Mouse (Mus musculus) embryo, embryonic 11.5 days (tissue): ENCODE results near the gene Tenm3.

Source experiments
- DNase-seq: peaks from one replicate; pipeline ENCODE4 v3.0.0-alpha.2; 2012; ENCODE audit warnings: low read depth, low spot score

Gene Tenm3

GRCm38 (mm10) chr8:48279360-48279759 lies 564.4 kb downstream of the Tenm3 start:
- DNase-seq: no peak

DNA sequence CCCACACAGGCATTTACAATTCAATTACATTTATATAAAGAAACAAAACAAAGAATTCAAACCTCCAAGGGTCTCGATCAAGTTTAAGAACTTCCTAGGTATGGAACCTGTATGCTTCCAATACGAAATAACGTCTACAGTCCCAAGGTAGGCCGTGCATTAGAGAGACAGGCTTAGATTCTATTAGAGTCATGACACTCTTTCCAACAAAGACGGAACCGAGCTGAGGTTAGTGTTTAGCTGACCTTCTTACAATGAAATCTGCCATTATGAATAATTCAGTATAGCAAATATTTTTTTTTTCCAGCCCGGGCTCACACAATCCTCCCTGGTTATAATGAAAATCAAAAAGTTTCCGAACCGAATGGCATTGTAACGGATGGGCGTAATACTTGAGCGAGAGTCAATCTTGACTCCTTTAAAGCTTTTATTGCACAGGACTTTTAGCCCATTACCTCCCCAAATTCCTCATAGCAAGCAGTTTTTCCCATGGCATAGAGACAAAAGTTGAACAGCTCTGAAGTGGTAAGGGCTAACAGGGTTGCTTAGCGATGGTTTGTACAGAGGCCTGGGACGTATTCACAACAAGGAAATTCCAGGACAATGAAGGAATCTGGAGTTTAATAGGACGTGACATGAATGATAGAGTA lies 565.6 kb downstream of the Tenm3 start:
- DNase-seq: no peak

DNA sequence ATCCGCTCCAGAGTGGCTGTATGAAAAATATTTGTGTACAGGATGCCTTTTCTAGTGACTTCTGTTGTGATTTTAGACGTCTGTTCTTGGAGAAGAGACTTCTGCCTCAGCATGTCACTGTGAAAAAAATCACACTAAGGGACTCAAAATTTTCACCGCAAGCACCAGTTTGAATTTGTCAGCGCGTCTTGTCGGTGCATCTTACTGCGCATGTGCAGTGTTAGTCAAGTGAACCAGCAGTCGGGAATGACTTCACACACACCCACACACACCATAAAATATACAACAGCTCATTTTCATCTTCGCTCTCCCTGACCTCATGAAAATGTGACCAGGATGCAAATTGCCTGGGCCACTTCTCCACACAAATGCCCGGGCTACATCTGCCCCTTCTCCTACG lies 568.7 kb downstream of the Tenm3 start:
- DNase-seq: no peak

- no peak for DNase-seq
These were observed 569.2 kb downstream of the Tenm3 start for GRCm38 (mm10) chr8:48274566-48274965.

DNA sequence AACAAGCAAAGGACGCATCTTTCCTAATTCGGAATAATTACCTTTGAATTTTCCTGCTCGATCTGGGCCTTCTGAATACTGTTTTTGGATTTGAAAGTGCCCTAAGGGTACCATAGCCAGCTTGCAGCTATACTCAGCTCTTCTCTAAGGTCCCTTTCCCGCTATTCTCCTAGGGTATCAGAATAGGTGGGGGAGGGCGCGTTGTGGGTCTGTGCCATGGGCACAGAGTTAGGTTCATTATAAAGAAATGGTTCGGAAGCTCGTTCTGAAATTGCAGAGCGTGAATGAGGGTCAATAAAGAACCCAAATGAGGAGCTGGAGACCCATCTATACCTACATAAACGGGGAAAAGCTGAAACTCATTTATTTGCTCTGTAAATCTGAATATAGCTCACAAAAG lies 575.1 kb downstream of the Tenm3 start:
- DNase-seq: no peak

- no peak for DNase-seq
These were observed 583.5 kb downstream of the Tenm3 start for GRCm38 (mm10) chr8:48260265-48260664.

GRCm38 (mm10) chr8:48259832-48260231 lies 583.9 kb downstream of the Tenm3 start:
- no peak for DNase-seq

- DNase-seq: no peak
These were observed 599.9 kb downstream of the Tenm3 start for GRCm38 (mm10) chr8:48243876-48244275.

DNA sequence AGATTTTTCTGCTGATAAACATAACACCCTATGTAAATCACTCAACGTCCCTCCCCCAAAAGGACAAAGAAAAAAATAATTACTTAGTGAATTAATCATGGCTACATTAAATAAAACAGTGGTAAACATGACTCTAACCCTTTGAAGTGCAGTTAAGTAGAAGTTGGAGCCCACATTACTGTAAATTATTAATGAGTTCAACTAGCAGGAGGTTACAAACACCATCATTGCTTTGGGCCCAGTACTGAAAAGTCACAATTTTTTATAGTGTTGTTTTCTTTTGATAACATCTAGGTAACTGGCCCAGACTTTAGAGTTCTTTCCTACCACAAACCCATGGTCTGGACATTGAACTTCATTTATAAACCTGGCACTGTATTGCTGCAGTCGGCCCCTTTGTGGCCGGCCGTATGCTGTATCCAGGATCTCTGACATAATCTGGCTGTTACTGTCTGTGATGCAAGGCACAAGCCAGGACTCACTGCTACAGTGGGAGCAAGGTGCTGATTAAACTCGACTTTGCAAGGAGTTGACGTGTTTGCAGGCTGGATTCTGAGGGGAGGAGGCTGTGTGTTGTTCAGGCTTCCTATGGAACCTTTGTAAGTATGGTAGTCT lies 602.7 kb downstream of the Tenm3 start:
- DNase-seq: no peak

DNA sequence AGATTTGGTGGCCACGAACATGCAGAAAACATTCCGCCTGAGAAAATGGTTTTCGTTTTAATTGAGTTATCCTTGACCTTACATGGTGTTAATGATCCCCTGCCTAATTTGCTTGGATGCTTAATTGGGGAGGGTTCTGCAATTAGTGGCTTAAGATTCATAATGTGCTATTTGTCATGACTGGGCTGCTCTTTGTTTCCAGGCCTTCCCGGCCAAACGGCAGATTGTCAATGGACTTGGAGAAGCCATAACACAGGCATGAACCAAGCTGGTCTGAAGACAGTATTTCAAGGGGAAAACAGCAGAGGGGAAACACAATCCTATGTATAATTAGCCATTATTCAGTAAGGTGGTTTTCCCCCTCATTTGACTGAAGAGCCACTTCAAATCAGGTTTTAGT lies 606.8 kb downstream of the Tenm3 start:
- DNase-seq: no peak

DNA sequence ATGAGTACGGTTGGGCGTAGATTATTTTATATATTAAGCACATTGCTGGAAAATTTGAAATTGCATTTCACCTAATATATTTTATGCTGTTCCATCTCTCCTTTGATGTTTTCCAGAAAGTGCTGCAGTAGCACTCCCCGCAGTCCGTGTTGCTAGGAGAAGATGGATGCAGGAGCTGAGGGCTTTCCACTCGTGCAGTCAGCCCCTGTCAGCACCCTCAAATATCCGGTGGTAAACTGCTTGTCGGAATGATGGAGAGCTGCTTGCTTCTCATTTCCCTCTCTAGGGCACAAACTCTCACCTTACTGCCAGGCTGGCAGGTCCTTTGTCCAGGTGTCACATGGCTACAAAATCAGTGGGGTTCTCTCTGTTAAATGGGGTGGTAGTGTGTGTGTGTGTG lies 610.8 kb downstream of the Tenm3 start:
- DNase-seq: no peak

DNA sequence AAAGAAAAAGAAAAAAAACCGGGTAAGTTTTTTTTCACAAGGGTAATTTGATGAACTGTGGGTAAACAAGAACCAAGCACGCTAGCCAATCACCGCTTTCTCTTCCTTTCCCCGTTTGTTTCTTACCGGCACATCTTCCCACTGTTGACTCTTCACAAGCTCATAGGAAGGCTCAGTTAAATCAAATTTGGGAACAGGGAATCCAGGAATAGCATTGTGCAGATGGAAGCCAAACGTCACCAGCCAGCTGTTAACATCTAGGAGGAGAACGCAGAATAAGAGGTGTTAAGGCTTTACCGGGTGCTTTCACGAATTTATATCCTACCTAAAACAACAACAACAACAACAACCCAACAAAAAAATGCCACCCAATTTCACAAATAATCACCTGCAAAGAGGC lies 611.9 kb downstream of the Tenm3 start:
- no peak for DNase-seq

GRCm38 (mm10) chr8:48231389-48231788 lies 612.4 kb downstream of the Tenm3 start:
- DNase-seq: no peak

DNA sequence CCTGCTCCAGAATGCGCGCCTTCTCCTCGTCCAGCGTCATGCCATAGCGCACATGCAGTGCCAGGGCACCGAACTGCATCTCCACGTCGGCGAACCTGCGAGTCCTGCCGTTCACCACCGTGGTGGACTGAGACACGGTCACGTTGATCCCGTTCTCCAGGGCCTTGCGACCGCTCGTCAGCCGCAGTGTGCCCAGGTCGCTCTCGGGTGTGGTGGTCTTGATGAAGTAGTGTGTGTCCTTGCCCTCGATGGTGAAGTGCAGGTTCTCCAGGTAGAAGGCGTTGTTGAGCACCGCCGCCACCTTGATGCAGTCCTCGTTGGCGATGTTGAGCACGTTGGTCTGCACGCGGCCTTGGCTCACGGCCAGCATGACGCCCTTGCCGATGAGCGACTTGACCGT lies 615.1 kb downstream of the Tenm3 start:
- DNase-seq: no peak

GRCm38 (mm10) chr8:48224753-48225152 lies 619.0 kb downstream of the Tenm3 start:
- no peak for DNase-seq

- peak; percentile 82 for DNase-seq
These were observed 621.4 kb downstream of the Tenm3 start for GRCm38 (mm10) chr8:48222429-48222769.

DNA sequence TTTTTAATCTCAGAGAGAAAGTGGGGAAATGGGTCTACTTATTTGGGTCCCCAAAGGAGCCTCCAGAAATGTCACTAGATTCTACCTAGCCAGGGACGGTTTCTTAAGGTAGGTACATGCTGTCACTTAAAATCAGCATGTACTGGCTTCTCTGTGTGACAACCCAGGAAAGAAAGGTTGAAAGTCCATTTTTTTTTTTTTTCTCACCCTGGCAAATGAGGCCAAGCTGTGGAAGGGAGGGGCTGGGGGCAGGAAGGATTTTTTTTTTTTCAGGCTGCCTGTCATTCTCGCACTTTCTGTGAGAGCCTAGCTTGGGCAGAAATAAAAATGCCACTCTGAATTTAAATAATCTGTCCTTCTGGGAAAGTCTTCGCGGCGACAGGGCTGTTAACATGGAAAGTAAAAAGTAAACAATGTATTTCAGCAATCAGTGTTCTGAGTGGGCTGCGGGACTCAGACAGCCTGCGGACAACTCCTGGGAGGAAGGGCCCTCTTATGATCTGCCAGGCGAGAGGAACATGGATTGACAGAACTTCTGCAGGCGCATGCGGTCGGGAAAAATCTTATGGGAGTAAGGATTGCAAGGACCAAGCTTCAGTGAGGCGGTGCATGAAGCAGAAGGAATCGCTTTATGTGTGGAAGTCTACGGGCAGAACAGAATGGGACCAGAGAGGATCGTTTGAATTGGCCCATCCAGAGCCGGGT lies 621.9 kb downstream of the Tenm3 start:
- no peak for DNase-seq

GRCm38 (mm10) chr8:48221304-48221703 lies 622.4 kb downstream of the Tenm3 start:
- DNase-seq: no peak

- no peak for DNase-seq
These were observed 623.1 kb downstream of the Tenm3 start for GRCm38 (mm10) chr8:48220529-48221181.

- DNase-seq: no peak
These were observed 628.7 kb downstream of the Tenm3 start for GRCm38 (mm10) chr8:48215071-48215501.

- no peak for DNase-seq
These were observed 629.4 kb downstream of the Tenm3 start for GRCm38 (mm10) chr8:48214386-48214785.

GRCm38 (mm10) chr8:48211931-48212330 lies 631.8 kb downstream of the Tenm3 start:
- no peak for DNase-seq

DNA sequence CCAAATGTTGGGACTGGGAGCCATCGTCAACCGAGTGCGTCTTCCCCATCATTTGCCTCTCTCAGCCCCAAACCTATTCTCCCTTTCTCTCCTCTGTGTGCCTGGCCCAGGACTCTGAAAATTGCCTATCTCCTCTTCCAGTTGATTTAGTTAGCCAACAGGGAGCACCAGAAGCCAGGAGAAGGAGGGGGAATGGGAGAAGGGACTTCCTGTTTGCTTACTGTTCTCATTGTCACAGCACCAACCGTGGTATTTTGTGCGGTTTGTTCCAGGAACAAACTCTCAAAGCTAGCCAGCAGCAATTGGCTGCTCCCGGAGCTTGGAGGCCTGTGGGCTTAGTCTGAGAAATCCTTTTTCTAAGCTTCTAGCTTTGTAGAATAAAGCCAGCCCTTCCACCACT lies 636.2 kb downstream of the Tenm3 start:
- no peak for DNase-seq
